Mouse (Mus musculus): ENCODE results near the gene Sptb.

Sptb gene

GRCm38 (mm10) chr12:76546383-76547276 lies 163.7 kb downstream of the Sptb start:
- in situ Hi-C loops (cut with MseI, MboI) = no loop called here

- in situ Hi-C loops (cut with MseI, MboI) = no loop called here
These were observed 164.5 kb downstream of the Sptb start for GRCm38 (mm10) chr12:76545786-76546370.

GRCm38 (mm10) chr12:76541879-76542278 lies 168.5 kb downstream of the Sptb start:
- in situ Hi-C loops (cut with MseI, MboI) = no loop called here

- in situ Hi-C loops (cut with MseI, MboI) = no loop called here
These were observed 168.9 kb downstream of the Sptb start for GRCm38 (mm10) chr12:76541475-76541874.

- in situ Hi-C loops (cut with MseI, MboI) = no loop called here
These were observed 169.6 kb downstream of the Sptb start for GRCm38 (mm10) chr12:76540701-76541221.

- in situ Hi-C loops (cut with MseI, MboI) = no loop called here
These were observed 170.2 kb downstream of the Sptb start for GRCm38 (mm10) chr12:76540169-76540568.

- in situ Hi-C loops (cut with MseI, MboI) = no loop called here
These were observed 172.9 kb downstream of the Sptb start for GRCm38 (mm10) chr12:76537434-76537833.

- in situ Hi-C loops (cut with MseI, MboI) = no loop called here
These were observed 173.7 kb downstream of the Sptb start for GRCm38 (mm10) chr12:76536591-76537153.

GRCm38 (mm10) chr12:76535471-76535900 lies 174.9 kb downstream of the Sptb start:
- in situ Hi-C loops (cut with MseI, MboI) = no loop called here

- in situ Hi-C loops (cut with MseI, MboI) = no loop called here
These were observed 175.6 kb downstream of the Sptb start for GRCm38 (mm10) chr12:76534641-76535283.

- in situ Hi-C loops (cut with MseI, MboI) = no loop called here
These were observed 176.1 kb downstream of the Sptb start for GRCm38 (mm10) chr12:76534233-76534632.

GRCm38 (mm10) chr12:76533377-76534222 lies 176.7 kb downstream of the Sptb start:
- in situ Hi-C loops (cut with MseI, MboI) = no loop called here

- in situ Hi-C loops (cut with MseI, MboI) = no loop called here
These were observed 177.4 kb downstream of the Sptb start for GRCm38 (mm10) chr12:76532926-76533376.

- in situ Hi-C loops (cut with MseI, MboI) = no loop called here
These were observed 178.1 kb downstream of the Sptb start for GRCm38 (mm10) chr12:76531986-76532925.

GRCm38 (mm10) chr12:76530580-76531139 lies 179.7 kb downstream of the Sptb start, which contains the start of gene Plekhg3:
Gene Plekhg3, plus strand, starts transcription at chr12:76530891.
- in situ Hi-C loops (cut with MseI, MboI) = no loop called here

All from mouse trophoblast stem cell (cell line).